Mouse (Mus musculus) ovary, postnatal 10 days (tissue): ENCODE data around the gene Vezf1.

Experiments used
- DNase-seq: peaks from one replicate; pipeline ENCODE4 v3.0.0; 2022; ENCODE audit warnings: low spot score

Gene Vezf1

GRCm38 (mm10) chr11:88053821-88054220, 14.3 kb upstream of the Vezf1 start:
- no peak for DNase-seq

GRCm38 (mm10) chr11:88054589-88054988, 13.5 kb upstream of the Vezf1 start:
- DNase-seq: no peak

- DNase-seq: no peak
These were observed 12.3 kb upstream of the Vezf1 start for GRCm38 (mm10) chr11:88055777-88056176.

DNA sequence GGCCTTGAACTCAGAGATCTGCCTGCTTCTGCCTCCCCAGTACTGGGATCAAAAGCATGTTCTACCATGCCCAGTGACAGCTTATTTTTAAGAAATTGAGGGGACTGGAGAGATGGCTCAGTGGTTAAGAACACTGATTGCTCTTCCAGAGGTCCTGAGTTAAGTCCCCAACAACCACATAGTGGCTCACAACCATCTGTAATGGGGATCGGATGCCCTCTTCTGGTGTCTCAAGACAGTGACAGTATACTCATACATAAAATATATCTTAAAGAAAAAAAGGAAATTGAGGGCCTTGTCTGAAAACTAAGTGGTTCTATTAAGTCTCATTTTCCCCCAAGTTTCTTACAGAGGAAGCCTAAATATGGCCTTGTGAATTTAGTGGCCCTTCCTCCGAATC, 10.3 kb upstream of the Vezf1 start:
- DNase-seq: no peak

DNA sequence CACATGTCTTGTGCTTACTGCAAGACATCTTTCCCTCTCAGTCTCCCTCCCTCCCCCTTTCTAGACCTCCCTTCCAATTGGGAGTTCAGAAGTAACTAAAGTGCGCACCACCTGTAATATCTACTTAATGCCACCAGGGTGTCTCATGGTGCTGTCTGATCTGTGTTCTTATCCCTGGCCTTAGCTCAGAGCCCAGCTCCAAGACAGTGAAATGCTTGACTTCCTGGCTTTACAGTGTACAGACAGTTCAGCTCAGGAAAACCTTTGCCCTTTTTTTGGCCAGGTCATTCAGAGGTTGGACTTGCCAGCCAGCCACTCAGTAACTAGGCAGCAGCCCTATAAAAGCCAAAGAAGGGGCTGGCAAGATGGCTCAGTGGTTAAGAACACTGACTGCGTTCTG, 8.9 kb upstream of the Vezf1 start:
- no peak for DNase-seq

- DNase-seq: no peak
These were observed 6.0 kb upstream of the Vezf1 start for GRCm38 (mm10) chr11:88061892-88062625.

DNA sequence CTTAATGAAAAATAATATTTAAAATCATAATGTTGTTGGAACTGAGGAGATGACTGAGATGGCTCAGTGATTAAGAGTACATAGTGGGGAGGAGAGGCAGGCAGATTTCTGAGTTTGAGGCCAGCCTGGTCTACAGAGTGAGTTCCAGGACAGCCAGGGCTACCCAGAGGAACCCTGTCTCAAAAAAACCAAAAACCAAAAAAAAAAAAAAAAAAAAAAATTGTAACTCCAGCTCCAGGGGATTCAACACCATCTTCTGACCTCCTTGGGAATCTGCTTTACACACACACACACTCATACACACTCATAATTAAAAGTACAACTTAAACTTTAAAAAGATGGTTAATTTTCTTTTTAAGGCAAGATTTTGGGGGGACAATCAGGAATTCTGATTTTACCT, 2.3 kb upstream of the Vezf1 start:
- DNase-seq: no peak

DNA sequence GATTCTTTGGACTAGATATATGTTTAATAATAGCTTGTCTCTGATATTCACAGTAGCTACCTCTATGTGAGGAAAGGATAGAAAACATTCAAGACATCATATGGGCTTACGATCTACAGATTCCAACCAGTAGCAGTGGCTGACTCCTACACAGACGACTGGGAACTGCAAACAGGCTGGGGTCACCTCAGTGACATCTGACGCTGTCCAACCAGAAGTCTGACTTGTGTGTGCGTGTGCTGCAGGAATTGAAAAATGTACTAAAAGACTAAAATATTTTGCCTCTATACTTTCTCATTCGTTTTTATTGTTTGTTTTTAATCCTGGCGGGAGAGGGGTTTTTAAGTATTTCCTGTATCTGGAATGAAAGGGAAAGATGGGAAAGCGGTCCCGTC, 891 bp upstream of the Vezf1 start:
- no peak for DNase-seq

DNA sequence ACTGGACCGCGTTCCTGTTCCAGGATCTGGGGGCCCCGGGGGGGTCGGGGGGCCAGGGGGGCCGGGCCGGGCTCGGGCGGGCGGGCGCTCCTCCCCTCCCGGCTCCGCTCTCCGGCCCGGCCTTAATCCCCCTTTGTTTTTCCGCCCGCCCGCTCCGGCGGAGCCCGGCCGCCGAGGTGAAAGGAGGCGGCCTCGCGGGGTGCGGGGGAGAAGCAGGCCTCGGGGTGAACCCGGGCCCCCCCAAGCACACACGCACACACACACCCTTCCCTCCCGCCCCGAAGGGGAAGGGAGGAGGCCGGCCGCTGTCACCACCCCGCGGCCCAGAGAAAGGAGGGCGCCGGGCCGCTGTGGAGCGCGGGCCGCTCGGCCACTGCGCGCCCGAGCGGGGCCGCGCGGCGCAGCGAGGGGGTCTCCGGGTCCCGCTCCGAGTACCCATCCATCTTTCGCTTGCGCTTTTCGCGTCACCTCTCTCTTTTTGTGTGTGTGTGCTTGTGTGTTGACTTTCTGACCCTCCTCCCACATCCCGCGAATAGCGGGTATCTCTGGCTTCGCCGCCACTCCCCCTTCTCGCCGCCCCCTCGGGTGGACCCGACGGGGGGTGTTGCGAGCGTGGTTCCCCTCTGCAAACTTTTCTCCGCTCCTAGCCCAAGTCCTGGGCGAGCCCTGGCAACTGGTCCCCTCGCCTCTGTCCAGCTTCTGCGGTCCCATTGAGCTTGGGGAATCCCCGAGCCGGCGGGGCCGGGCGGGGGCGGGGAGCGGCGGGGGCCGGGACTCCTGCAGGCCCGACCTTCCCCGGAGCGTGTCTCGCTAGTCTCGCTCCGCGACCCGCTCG, 549 bp downstream of the Vezf1 start:
- peak; percentile 66 for DNase-seq

GRCm38 (mm10) chr11:88069246-88069570, 1.1 kb downstream of the Vezf1 start:
- DNase-seq: no peak

GRCm38 (mm10) chr11:88070392-88070791, 2.3 kb downstream of the Vezf1 start:
- no peak for DNase-seq

DNA sequence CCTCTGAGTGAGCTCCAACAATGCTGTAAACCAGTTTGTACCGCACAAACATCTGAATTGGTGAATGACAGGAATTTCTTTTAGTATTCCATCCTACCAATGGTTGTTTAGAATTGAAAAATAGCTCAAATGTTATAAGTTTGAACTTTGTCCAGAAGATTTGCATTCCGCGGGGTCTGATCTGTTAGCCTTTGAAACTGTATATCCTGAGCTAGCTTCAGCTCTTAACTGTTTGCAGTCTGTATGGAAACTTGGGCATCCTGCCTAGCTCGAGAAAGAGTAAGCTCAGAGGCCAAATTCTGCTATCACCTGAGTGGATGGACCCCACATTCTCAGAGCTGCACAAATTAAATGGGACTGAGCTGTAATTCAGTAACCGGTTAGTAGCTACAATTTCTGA, 3.0 kb downstream of the Vezf1 start:
- DNase-seq: no peak

GRCm38 (mm10) chr11:88073343-88073875, 5.3 kb downstream of the Vezf1 start:
- DNase-seq: no peak

- DNase-seq: no peak
These were observed 7.6 kb downstream of the Vezf1 start for GRCm38 (mm10) chr11:88075701-88076100.

DNA sequence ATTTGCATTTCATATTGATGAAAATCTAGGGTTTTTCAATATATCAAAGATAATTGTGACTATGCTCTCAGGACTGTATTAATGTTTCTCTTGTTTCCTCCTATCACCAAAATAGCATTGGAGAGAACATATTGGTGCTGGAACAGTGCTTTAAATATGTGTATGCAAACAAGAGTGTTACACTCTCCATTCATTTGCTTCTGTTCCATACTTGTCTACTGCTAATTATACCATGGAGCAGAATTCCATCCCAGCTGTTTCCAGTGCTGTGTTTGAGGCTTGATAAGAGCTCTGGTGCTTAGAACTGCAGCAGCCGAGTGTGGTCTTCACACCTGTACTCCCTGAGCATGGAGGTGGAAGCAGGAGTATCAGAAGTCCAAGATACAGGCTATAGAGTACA, 8.3 kb downstream of the Vezf1 start:
- no peak for DNase-seq

GRCm38 (mm10) chr11:88083699-88084098, 15.6 kb downstream of the Vezf1 start:
- no peak for DNase-seq

GRCm38 (mm10) chr11:88086737-88087627, 18.9 kb downstream of the Vezf1 start:
- peak; percentile 64 for DNase-seq

- DNase-seq: no peak
These were observed 21.1 kb downstream of the Vezf1 start for GRCm38 (mm10) chr11:88089150-88089549.

GRCm38 (mm10) chr11:88090293-88090692, 22.2 kb downstream of the Vezf1 start:
- no peak for DNase-seq

- DNase-seq: no peak
These were observed 23.9 kb downstream of the Vezf1 start for GRCm38 (mm10) chr11:88091949-88092348.

DNA sequence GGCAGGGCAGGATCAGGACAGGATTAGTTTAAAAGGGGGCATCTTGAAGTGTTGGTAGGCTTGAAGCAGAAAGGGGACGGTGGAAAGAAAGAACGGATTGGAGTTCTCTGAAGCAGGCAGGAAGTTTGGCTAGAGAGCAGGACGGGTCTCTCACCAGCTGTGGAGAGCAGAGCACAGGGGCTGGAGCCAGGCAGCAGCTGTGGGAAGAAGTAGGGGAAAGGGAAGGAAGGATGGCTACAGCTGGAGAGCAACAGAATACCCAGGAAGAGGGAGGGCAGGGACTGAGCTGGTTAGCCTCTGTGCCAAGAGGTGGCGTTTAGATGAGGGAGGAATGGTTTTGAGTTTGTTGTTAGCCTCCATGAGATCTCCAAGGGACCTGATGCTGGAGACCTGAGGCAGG, 29.1 kb downstream of the Vezf1 start:
- DNase-seq: no peak

- DNase-seq: no peak
These were observed 30.1 kb downstream of the Vezf1 start, which contains the start of gene Cuedc1 for GRCm38 (mm10) chr11:88098021-88098729. Gene Cuedc1 (plus strand): TSS chr11:88098058.
